Mouse (Mus musculus): ENCODE data around the gene Nfic.

Gene Nfic

DNA sequence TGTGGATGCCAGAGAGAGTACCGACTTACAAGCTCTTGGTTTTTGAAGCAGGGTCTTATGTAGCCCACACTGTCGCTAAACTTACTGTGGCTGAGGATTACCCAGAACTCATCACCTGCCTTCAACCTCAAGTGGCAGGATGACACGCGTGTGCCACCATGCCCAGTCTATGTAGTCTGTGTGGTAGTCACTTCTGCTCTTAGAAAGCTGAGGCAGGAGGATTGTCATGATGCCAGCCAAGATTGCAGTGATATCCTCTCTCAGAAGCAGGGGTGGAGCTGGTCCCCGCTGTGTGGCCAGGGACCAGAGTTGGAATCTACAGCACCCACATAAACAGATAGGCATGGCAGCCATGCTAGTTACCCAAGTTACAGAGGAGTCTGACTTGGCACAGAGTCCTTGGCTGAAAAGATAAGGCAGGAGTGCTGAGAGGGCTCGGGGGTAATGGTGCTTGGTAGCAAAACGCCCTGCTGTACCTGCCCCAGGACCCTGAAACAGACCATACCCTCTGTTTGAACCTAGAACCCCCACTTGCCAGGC is 30.1 kb upstream of the Nfic start:
- DNase-seq (ENCODE audit: extremely low spot score, low spot score), result no peak

DNA sequence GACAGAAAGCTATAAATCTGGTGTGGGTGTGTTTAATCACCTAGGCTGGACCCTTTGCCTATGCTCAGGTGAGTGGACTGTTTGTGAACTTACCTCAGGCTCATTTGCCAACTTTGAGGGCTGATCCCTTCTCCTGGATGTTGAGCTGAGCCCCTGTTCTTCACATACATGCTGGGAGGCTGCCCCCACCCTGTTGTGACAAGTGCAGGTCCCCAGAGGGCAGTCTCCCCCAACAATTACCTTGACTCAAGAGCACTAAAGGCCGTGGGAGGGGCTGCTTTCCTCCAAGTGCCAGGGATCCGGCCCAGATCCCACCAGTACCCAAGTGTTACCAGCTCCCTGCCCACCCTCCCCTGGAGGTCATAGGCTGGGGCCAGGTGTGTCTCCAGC is 29.6 kb upstream of the Nfic start:
- no peak for DNase-seq (ENCODE audit: extremely low spot score, low spot score)

GRCm38 (mm10) chr10:81484441-81485059 is 29.1 kb upstream of the Nfic start:
- no peak for DNase-seq (ENCODE audit: extremely low spot score, low spot score)

GRCm38 (mm10) chr10:81483983-81484382 is 28.5 kb upstream of the Nfic start:
- no peak for DNase-seq (ENCODE audit: extremely low spot score, low spot score)

DNA sequence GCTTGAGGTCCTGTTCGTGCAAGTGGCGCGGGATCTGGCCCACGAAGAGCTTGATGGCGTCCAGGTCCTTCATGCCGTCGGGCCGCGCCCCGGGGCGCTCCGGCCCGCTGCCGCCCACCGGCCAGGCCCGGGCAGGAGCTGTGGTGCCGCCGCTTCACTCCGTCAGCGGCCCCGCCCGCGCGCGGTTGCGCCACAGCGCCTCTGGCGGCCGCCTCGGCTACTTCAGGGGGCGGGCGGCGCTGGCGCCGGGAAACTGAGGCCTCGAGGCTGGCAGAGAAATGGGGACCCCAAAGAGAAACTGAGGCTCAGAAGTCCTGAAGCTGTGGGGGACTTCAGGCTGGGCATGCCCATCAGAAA is 27.1 kb upstream of the Nfic start, which contains the start of gene Celf5:
TSS of gene Celf5 (minus strand) at position 177 of the 357 bp plus-strand sequence.
- DNase-seq (ENCODE audit: extremely low spot score, low spot score), result peak; percentile 76

DNA sequence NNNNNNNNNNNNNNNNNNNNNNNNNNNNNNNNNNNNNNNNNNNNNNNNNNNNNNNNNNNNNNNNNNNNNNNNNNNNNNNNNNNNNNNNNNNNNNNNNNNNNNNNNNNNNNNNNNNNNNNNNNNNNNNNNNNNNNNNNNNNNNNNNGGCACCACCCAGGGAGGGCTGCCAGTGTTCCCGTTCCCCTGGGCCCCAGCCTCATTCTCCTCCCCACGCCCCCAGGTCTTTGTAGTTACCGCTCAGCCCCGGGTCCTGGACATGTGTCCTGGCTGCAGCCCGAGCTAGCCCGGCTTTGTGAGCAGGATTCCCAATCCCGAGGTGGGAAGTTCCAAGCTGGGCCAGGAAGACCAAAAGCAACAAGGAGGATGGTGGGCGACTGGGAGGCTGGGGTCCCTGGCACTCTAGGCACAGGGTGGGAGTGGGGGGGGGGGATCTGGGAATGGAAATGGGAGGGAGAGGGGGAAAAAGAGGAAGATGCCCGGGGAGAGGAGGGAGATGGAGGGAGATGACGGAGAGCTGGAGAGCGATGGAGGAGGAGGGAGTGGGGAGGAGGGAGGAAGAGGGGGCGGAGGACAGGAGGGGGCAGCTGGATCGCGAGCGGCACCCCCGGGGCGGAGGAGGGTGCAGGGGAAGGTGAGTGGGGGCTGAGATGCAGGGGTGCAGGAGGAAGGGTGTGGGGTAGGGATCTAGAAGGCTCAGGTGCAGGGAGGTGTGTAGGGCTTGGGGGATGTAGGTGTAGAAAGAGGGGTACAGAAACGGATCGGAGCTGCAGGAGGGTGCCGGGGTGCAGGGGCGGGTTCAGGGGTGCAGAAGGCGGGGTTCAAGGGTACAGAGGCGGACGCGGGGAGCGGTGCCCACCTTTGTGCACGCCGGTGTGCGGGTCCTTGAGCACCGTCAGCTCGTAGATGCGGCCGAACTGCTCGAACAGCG is 26.4 kb upstream of the Nfic start:
- DNase-seq (ENCODE audit: extremely low spot score, low spot score), result no peak

- no peak for DNase-seq (ENCODE audit: extremely low spot score, low spot score)
These were observed 19.0 kb upstream of the Nfic start for GRCm38 (mm10) chr10:81474461-81474860.

- peak; percentile 57 for DNase-seq (ENCODE audit: extremely low spot score, low spot score)
These were observed 17.6 kb upstream of the Nfic start for GRCm38 (mm10) chr10:81473003-81473451.

DNA sequence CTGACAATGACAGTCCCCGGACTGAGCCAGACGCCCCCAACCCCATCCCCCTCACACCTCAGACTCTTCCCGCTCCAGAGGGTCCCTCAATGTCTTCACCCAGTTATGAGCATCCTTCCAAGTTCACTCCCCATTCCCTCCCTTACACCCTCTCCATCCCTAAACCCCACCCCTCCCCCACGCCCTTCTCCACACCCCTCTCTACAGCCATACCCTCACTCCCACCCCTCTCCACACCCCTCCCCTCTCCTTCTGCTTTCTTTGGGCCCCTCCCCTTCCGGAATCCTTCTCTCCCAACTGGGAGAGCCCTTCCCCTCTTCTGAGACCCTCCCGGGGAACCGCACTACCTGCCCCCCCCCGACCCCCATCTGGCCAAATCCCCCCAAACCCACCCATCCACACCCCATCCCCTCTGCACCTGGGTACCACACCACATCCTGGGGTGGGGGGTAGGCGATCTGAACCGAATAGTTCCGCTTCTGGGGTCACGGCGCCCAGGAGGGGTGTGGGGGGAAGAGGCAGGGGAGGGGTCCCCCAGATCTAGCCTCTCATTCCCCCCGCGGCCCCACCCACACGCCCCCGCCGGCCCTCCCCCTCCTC is 17.1 kb upstream of the Nfic start:
- DNase-seq (ENCODE audit: extremely low spot score, low spot score), result no peak

DNA sequence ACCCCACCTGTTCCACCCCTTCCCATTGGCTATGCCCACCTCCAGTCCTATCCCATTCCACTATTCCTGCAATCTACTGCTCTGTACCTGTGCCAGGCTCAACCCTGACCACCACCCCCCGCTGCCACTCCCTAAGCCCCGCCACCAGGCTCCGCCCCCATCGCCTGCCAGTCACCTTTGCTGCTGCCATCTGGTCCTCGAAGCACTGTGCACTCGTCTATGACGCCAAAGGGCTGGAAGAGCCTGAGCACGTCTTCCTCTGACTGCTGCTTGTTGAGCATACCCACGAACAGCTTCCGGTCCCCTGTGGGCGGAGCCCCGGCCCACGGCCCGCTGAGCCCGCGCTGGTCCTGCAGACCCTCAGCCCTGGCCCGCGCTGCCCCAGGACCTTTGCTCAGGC is 15.0 kb upstream of the Nfic start:
- no peak for DNase-seq (ENCODE audit: extremely low spot score, low spot score)

DNA sequence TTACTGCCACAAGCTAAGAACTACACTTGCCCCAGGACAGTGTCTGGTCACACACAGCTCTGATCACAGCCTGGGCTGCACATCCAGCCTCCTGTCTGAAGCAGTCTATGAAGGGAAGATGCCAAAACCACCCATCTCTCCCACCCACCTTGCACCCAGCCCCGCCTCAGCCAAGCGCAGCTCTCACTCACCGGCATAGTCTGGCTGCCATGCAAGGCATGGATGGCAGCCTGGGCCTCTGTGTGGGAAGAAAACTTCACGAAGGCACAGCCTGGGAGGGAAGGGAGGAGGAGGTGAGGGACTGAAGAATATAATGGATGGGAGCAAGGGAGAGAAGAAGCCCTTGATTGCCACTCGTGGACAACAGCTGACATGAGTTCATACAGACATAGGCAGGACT is 13.8 kb upstream of the Nfic start:
- DNase-seq (ENCODE audit: extremely low spot score, low spot score), result no peak

DNA sequence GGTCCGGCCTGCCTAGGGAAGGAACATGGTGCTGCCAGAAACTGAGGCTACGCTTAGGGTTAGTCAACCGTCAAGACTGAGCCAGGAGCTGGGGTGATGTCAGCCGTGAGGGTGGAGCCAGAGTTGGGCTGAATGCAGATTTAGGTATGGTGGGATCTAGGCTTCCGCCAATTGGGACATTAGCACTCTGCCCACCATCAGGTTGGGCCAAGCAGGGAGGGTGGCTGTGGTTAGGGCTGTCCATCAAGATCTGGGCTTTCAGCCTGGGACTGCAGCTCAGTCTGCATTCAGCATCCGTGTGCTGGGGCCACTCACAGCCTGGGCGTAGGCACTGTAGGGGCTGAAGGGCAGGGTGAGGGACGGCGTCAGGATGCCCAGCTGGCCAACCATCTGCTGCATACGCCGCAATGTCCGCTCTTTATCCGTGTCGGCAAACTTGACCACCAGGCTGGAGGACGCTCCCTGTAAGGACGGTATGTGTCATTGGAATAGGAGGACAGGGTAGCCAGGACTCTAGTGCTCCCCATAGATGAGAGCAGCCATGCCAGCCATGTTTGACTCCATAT is 12.3 kb upstream of the Nfic start:
- DNase-seq (ENCODE audit: extremely low spot score, low spot score), result no peak

DNA sequence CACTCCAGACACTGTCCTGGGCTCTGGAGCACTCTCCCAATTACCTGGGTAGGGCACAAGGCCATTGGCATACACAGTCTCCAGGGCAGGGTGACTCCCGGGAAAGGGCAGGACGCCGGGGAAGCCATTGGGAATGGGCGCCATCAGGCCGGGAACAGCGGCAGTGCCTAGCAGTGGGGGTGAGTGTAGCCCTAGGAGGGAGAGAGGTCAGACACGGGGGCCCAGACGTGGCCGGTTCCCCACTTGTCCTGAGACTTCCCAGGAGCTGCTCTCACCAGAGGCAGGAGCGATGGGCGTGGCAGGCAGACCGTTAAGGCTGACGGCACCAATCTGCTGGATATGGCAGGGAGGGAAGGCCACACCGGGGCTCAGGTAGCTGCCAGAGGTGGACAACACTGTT is 11.4 kb upstream of the Nfic start:
- DNase-seq (ENCODE audit: extremely low spot score, low spot score), result no peak

DNA sequence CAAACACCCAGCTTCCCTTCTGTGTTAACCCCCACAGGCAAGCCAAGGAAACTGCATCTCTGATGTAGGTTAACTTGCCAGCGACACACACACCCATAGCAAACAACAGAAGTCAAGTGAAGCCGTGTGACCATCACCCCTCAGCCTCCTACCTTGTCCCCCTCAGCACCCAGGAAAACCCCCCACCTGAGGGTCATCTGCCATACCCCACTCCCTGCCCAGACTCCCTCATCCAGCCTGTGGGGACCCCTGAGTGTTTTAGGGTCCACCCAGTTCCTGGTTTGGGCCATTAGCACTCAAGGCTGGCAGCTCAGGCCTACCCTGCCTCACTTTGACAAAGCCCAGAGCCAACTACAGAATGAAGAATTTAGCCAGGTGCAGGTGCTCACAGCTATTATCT is 10.6 kb upstream of the Nfic start:
- DNase-seq (ENCODE audit: extremely low spot score, low spot score), result no peak

DNA sequence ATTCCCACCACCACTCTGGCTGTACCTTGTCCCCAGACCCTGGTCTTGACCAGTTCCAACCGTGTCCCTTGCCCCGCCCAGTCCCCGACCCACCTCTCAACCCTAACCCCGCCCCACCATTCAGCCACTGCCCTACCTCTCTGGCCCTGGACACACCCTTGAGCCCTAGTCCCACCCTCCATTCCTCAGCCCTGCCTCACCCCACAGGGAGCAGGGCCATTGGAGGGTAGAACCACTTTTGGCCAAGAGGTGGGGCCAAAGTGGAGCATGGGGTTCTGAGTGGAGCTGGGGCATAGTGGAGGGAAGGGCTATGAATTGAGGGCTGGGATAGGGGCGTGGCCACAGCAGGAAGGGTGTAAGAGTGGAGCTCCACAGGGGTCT is 9.8 kb upstream of the Nfic start:
- DNase-seq (ENCODE audit: extremely low spot score, low spot score), result no peak

GRCm38 (mm10) chr10:81464405-81465264 is 9.2 kb upstream of the Nfic start:
- DNase-seq (ENCODE audit: extremely low spot score, low spot score), result peak; percentile 77

GRCm38 (mm10) chr10:81463531-81463930 is 8.1 kb upstream of the Nfic start:
- peak; percentile 13 for DNase-seq (ENCODE audit: extremely low spot score, low spot score)

DNA sequence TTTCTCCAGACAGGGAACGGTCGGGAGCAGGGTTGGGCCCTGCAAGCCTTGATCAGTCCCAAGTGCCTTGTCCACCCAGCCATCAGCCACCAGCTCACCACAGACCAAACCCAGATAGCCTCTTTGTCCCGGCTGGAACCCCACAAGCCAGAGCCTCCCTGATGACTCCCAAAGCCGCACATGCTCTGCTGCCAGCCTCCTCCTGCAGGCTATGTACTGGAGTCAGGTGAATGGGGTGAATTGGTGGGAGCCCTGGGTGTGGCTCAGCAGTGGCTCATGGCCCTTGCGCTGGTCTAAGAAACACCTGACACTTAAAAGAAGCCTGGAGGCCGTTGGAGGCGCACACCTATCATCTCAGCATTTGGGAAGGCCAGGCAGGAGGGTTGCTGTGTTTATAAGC is 7.5 kb upstream of the Nfic start:
- no peak for DNase-seq (ENCODE audit: extremely low spot score, low spot score)

DNA sequence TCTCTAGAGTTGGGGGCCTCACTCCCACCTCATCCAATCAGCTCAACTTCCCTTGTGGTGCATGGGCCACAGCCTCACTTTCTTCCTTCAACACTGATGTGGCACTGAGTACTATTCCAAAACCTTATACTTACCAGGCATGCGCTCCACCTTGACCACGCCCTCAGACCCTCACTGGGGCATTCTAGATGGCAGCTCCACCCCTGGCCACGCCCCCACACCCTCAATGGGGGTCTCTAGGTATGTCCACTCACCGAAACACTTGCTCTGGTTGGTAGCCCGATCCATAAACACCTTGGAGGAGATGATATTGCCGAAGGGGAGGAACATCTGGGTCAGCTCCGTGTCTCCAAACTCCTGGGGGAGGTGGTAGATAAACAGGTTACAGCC is 7.0 kb upstream of the Nfic start:
- no peak for DNase-seq (ENCODE audit: extremely low spot score, low spot score)

DNA sequence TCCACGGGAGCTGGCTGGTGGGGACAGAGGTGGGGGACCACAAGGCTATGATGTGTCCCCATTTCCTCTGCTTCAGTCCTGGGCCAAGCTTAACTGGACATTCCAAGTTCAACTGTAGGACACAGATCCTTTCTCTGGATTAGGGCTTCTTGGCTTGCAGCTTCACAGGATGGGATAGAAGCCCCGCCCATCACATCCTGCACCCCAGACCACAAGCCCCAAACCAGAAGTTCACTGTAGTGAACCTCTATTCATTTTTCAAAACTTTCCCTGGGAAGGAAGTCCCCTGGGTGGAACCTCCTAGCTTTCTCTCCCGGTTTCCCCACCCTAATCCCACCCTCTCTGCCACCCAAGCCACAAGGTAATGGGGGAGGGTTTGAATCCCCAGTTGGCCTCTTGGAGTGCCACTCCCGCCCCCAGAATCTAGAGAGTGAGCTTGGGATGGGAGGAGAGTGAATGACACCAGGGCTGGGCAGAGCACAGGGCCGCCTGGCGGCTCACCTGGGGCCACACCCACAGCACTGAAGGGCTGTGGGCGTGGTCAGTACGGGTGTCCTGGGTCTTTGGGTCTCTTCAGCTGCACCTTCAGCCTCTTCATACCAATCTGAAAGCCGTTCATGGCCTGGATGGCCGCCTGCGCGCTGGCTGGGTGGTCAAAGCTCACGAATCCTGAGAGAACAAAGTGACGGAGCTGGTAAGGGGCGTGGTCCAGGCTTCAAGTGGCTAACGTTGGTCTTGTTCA is 6.4 kb upstream of the Nfic start:
- no peak for DNase-seq (ENCODE audit: extremely low spot score, low spot score)

All from neural tube, embryonic 10.5 days (tissue).